Mouse (Mus musculus): Measurements from ENCODE around the gene Nptxr.

Nptxr gene

GRCm38 (mm10) chr15:79804352-79805071, at the start of gene Nptxr:
Gene Nptxr (minus strand): TSS chr15:79804766.
- DNase-seq: peak; percentile 27 to 32

- DNase-seq: no peak
Observed at GRCm38 (mm10) chr15:79850143-79850542, 45.6 kb upstream of the Nptxr start.

GRCm38 (mm10) chr15:79847100-79847499, 42.5 kb upstream of the Nptxr start:
- DNase-seq: no peak

- DNase-seq: no peak
Observed at GRCm38 (mm10) chr15:79845986-79846385, 41.4 kb upstream of the Nptxr start.

- no peak for DNase-seq
Observed at GRCm38 (mm10) chr15:79842985-79843384, 38.4 kb upstream of the Nptxr start.

- DNase-seq: no peak
Observed at GRCm38 (mm10) chr15:79840281-79840680, 35.7 kb upstream of the Nptxr start.

GRCm38 (mm10) chr15:79834881-79835260, 30.3 kb upstream of the Nptxr start:
- no peak for DNase-seq

GRCm38 (mm10) chr15:79834130-79834880, 29.7 kb upstream of the Nptxr start, which contains the start of the genes Npcd and Cbx6:
Gene Npcd (minus strand): TSS chr15:79834237.
Gene Cbx6 (minus strand): TSS chr15:79834688.
- peak; percentile 83 to 84 for DNase-seq

GRCm38 (mm10) chr15:79833251-79834050, 28.9 kb upstream of the Nptxr start:
- peak in 1 of 2 experiments; percentile 21 for DNase-seq

GRCm38 (mm10) chr15:79832064-79832900, 27.7 kb upstream of the Nptxr start:
- peak; percentile 88 to 89 for DNase-seq

GRCm38 (mm10) chr15:79830388-79830787, 25.8 kb upstream of the Nptxr start:
- peak; percentile 80 to 82 for DNase-seq

- DNase-seq: no peak
Observed at GRCm38 (mm10) chr15:79829431-79829830, 24.9 kb upstream of the Nptxr start.

- no peak for DNase-seq
Observed at GRCm38 (mm10) chr15:79828366-79829035, 23.9 kb upstream of the Nptxr start.

GRCm38 (mm10) chr15:79827778-79828210, 23.2 kb upstream of the Nptxr start:
- no peak for DNase-seq

GRCm38 (mm10) chr15:79827061-79827777, 22.7 kb upstream of the Nptxr start:
- DNase-seq: no peak

- DNase-seq: no peak
Observed at GRCm38 (mm10) chr15:79826221-79826935, 21.8 kb upstream of the Nptxr start.

- peak; percentile 47 to 49 for DNase-seq
Observed at GRCm38 (mm10) chr15:79825146-79825825, 20.7 kb upstream of the Nptxr start.

- DNase-seq: no peak
Observed at GRCm38 (mm10) chr15:79823588-79824280, 19.2 kb upstream of the Nptxr start.

Measured in B cell, adult 2 months (primary cell).